Mouse (Mus musculus): ENCODE data around the gene Babam2. TPM values are rescaled to one million over a fixed set of nuclear protein-coding genes. Genes with fewer than 3 reads are reported as not detected.

The Babam2 gene
- polyA plus RNA-seq, 1 experiment from 2014 or later = 45.9 TPM

GRCm38 (mm10) chr5:31907959-31908358, 210.5 kb downstream of the Babam2 start:
- Histone ChIP-seq H3K9ac (ENCODE audit: low read length) (no peak overlapping the region), H3K4me3 (ENCODE audit: low read depth, low read length) (no peak overlapping the region), H3K4me2 (no peak overlapping the region), H3K4me1 (ENCODE audit: control insufficient read depth, insufficient read depth, low read length) (no peaks in the 10 kb centered on the region), H3K27me3 (ENCODE audit: control insufficient read depth, insufficient read depth, low read length) (no peaks in the 10 kb centered on the region), H3K36me3 (ENCODE audit: control insufficient read depth, insufficient read depth, low read length) (no peaks in the 10 kb centered on the region), H3K27ac (ENCODE audit: low read depth, low read length) (no peak overlapping the region), H3K9me3 (ENCODE audit: control insufficient read depth, low read length) (no peaks in the 10 kb centered on the region)
- ATAC-seq (ENCODE audit: low FRiP score) (no peak), DNase-seq (ENCODE audit: low spot score, missing footprints) (no peak)
- 91% methylated on average over 2 of the region's 2 CpGs for WGBS

- ATAC-seq (ENCODE audit: low FRiP score) = no peak
- no peaks in the 10 kb centered on the region for H3K27me3 ChIP-seq (ENCODE audit: control insufficient read depth, insufficient read depth, low read length)
- WGBS = 89% methylated on average over 2 of the region's 2 CpGs
- H3K9me3 ChIP-seq (ENCODE audit: control insufficient read depth, low read length) = no peaks in the 10 kb centered on the region
- H3K27ac ChIP-seq (ENCODE audit: low read depth, low read length) = no peak overlapping the region
- no peaks in the 10 kb centered on the region for H3K36me3 ChIP-seq (ENCODE audit: control insufficient read depth, insufficient read depth, low read length)
- no peak for DNase-seq (ENCODE audit: low spot score, missing footprints)
- H3K4me2 ChIP-seq = no peak overlapping the region
- no peaks in the 10 kb centered on the region for H3K4me1 ChIP-seq (ENCODE audit: control insufficient read depth, insufficient read depth, low read length)
- no peak overlapping the region for H3K9ac ChIP-seq (ENCODE audit: low read length)
- H3K4me3 ChIP-seq (ENCODE audit: low read depth, low read length) = no peak overlapping the region
These were observed 211.3 kb downstream of the Babam2 start for GRCm38 (mm10) chr5:31908818-31909217.

DNA sequence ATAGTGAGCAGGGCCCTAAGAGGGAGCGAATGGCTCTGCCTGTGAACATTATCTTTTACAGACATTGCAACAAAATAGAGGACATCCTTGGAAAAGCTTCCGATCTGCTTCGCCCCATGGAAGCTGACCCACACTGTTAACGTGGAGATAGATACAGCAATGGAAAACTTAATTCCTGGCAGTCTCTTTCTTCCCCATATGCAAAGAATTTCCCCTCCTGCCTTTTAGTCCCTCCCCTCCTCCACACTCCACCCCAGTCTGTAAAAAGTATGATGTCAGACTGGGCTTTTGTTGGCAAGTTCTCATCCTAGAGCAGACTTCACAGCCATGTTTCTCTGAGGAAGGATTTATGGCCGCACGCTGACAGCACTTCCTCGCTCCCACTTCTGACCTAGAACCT, 218.8 kb downstream of the Babam2 start:
- H3K27me3 ChIP-seq (ENCODE audit: control insufficient read depth, insufficient read depth, low read length) = no peaks in the 10 kb centered on the region
- no peak overlapping the region for H3K9ac ChIP-seq (ENCODE audit: low read length)
- no peaks in the 10 kb centered on the region for H3K9me3 ChIP-seq (ENCODE audit: control insufficient read depth, low read length)
- WGBS = 89% methylated on average over 7 of the region's 7 CpGs
- no peak overlapping the region for H3K4me2 ChIP-seq
- H3K36me3 ChIP-seq (ENCODE audit: control insufficient read depth, insufficient read depth, low read length) = no peaks in the 10 kb centered on the region
- DNase-seq (ENCODE audit: low spot score, missing footprints) = peak; percentile 64
- H3K4me3 ChIP-seq (ENCODE audit: low read depth, low read length) = no peak overlapping the region
- no peaks in the 10 kb centered on the region for H3K4me1 ChIP-seq (ENCODE audit: control insufficient read depth, insufficient read depth, low read length)
- ATAC-seq (ENCODE audit: low FRiP score) = no peak
- no peak overlapping the region for H3K27ac ChIP-seq (ENCODE audit: low read depth, low read length)

GRCm38 (mm10) chr5:31918566-31918965, 221.1 kb downstream of the Babam2 start:
- Histone ChIP-seq H3K4me1 (ENCODE audit: control insufficient read depth, insufficient read depth, low read length) (no peaks in the 10 kb centered on the region), H3K4me2 (no peak overlapping the region), H3K4me3 (ENCODE audit: low read depth, low read length) (no peak overlapping the region), H3K27me3 (ENCODE audit: control insufficient read depth, insufficient read depth, low read length) (no peaks in the 10 kb centered on the region), H3K9ac (ENCODE audit: low read length) (no peak overlapping the region), H3K27ac (ENCODE audit: low read depth, low read length) (no peak overlapping the region), H3K9me3 (ENCODE audit: control insufficient read depth, low read length) (no peaks in the 10 kb centered on the region), H3K36me3 (ENCODE audit: control insufficient read depth, insufficient read depth, low read length) (no peaks in the 10 kb centered on the region)
- 91% methylated on average over 4 of the region's 4 CpGs for WGBS
- no peak for ATAC-seq (ENCODE audit: low FRiP score)
- no peak for DNase-seq (ENCODE audit: low spot score, missing footprints)

GRCm38 (mm10) chr5:31920129-31920528, 222.6 kb downstream of the Babam2 start:
- no peaks in the 10 kb centered on the region for H3K36me3 ChIP-seq (ENCODE audit: control insufficient read depth, insufficient read depth, low read length)
- no peak overlapping the region for H3K4me3 ChIP-seq (ENCODE audit: low read depth, low read length)
- no peaks in the 10 kb centered on the region for H3K27me3 ChIP-seq (ENCODE audit: control insufficient read depth, insufficient read depth, low read length)
- H3K4me2 ChIP-seq = no peak overlapping the region
- H3K9me3 ChIP-seq (ENCODE audit: control insufficient read depth, low read length) = no peaks in the 10 kb centered on the region
- H3K4me1 ChIP-seq (ENCODE audit: control insufficient read depth, insufficient read depth, low read length) = no peaks in the 10 kb centered on the region
- ATAC-seq (ENCODE audit: low FRiP score) (no peak), DNase-seq (ENCODE audit: low spot score, missing footprints) (peak; percentile 80)
- no peak overlapping the region for H3K27ac ChIP-seq (ENCODE audit: low read depth, low read length)
- no peak overlapping the region for H3K9ac ChIP-seq (ENCODE audit: low read length)

GRCm38 (mm10) chr5:31920890-31921289, 223.4 kb downstream of the Babam2 start:
- Histone ChIP-seq H3K27me3 (ENCODE audit: control insufficient read depth, insufficient read depth, low read length) (no peaks in the 10 kb centered on the region), H3K36me3 (ENCODE audit: control insufficient read depth, insufficient read depth, low read length) (no peaks in the 10 kb centered on the region), H3K27ac (ENCODE audit: low read depth, low read length) (no peak overlapping the region), H3K4me3 (ENCODE audit: low read depth, low read length) (no peak overlapping the region), H3K4me1 (ENCODE audit: control insufficient read depth, insufficient read depth, low read length) (no peaks in the 10 kb centered on the region), H3K9ac (ENCODE audit: low read length) (no peak overlapping the region), H3K4me2 (no peak overlapping the region), H3K9me3 (ENCODE audit: control insufficient read depth, low read length) (no peaks in the 10 kb centered on the region)
- peak; percentile 49 for DNase-seq (ENCODE audit: low spot score, missing footprints)
- no peak for ATAC-seq (ENCODE audit: low FRiP score)
- WGBS = 79% methylated on average over 1 of the region's 1 CpGs

DNA sequence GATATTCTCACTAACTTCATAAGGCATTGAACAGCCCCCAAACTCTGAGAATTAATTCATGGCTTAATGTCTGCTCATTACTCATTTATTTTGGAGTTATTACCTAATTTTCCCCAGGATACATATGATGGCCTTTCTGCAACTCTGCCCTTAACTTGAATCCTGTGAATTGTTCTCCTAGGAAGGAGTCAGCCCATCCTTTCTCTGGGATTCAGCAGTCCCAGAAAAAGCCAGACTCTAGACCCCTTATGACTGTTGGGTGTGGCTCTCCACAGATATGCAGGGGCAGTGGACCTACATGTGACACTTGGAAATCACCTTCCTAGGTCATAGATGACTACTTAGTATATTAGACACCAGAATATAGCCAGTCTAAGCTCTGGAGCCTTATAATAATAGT, 226.6 kb downstream of the Babam2 start:
- Histone ChIP-seq H3K27me3 (ENCODE audit: control insufficient read depth, insufficient read depth, low read length) (no peaks in the 10 kb centered on the region), H3K4me1 (ENCODE audit: control insufficient read depth, insufficient read depth, low read length) (no peaks in the 10 kb centered on the region), H3K9me3 (ENCODE audit: control insufficient read depth, low read length) (peaks cover 2% of the 10 kb centered on the region; the same call in 1 of the 2 replicates), H3K27ac (ENCODE audit: low read depth, low read length) (no peak overlapping the region), H3K36me3 (ENCODE audit: control insufficient read depth, insufficient read depth, low read length) (no peaks in the 10 kb centered on the region), H3K9ac (ENCODE audit: low read length) (no peak overlapping the region), H3K4me3 (ENCODE audit: low read depth, low read length) (no peak overlapping the region), H3K4me2 (no peak overlapping the region)
- DNase-seq (ENCODE audit: low spot score, missing footprints) = peak; percentile 73
- no peak for ATAC-seq (ENCODE audit: low FRiP score)

DNA sequence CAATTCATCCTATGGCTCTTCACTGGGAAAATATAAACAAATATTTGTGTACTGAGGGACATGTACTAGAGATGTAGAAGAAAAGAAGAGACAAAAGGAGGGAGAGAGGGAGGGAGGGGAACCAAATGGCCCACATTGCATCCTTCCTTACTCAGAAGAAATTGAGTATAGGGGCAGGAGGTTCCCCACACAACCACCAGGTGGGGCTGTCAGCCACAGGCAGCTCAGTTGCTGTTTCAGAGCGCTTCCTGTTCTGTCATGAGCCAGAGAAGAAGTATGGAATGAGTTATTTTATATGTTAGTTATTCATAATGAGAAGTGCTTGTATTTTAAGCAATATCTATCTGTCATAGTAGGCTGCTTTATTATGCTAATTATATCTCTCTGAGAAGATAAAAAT, 229.1 kb downstream of the Babam2 start:
- Histone ChIP-seq H3K4me2 (no peak overlapping the region), H3K9ac (ENCODE audit: low read length) (no peak overlapping the region), H3K4me3 (ENCODE audit: low read depth, low read length) (no peak overlapping the region), H3K36me3 (ENCODE audit: control insufficient read depth, insufficient read depth, low read length) (no peaks in the 10 kb centered on the region), H3K27ac (ENCODE audit: low read depth, low read length) (no peak overlapping the region), H3K9me3 (ENCODE audit: control insufficient read depth, low read length) (peaks cover 2% of the 10 kb centered on the region; the same call in 1 of the 2 replicates), H3K4me1 (ENCODE audit: control insufficient read depth, insufficient read depth, low read length) (no peaks in the 10 kb centered on the region), H3K27me3 (ENCODE audit: control insufficient read depth, insufficient read depth, low read length) (no peaks in the 10 kb centered on the region)
- 83% methylated on average over 1 of the region's 1 CpGs for WGBS
- DNase-seq (ENCODE audit: low spot score, missing footprints) (peak; percentile 86), ATAC-seq (ENCODE audit: low FRiP score) (no peak)

DNA sequence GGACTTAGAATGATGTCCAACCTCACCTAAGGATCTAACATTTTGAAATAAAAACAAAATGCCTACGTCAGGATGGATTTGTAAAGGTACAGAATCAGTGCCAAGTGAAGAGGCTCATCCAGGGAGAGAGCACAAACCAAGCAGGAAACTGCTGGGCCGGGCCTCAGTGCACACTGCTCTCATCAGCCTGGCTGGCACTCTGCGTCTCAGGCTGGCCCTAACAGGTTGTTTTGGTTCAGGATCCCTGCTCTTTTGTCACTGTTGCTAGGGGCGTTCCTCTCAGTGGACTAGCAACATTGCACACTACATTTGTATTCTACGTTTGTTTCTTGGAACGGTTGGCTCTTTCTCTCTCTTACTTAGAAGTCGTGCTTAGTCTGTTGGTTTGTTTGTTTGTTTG, 231.5 kb downstream of the Babam2 start:
- Histone ChIP-seq H3K4me3 (ENCODE audit: low read depth, low read length) (no peak overlapping the region), H3K36me3 (ENCODE audit: control insufficient read depth, insufficient read depth, low read length) (no peaks in the 10 kb centered on the region), H3K4me2 (no peak overlapping the region), H3K27ac (ENCODE audit: low read depth, low read length) (no peak overlapping the region), H3K9ac (ENCODE audit: low read length) (no peak overlapping the region), H3K9me3 (ENCODE audit: control insufficient read depth, low read length) (peaks cover 2% of the 10 kb centered on the region; the same call in 1 of the 2 replicates), H3K27me3 (ENCODE audit: control insufficient read depth, insufficient read depth, low read length) (no peaks in the 10 kb centered on the region), H3K4me1 (ENCODE audit: control insufficient read depth, insufficient read depth, low read length) (no peaks in the 10 kb centered on the region)
- no peak for DNase-seq (ENCODE audit: low spot score, missing footprints)
- no peak for ATAC-seq (ENCODE audit: low FRiP score)
- WGBS = 55% methylated on average over 7 of the region's 7 CpGs

- ATAC-seq (ENCODE audit: low FRiP score) = no peak
- WGBS = 82% methylated on average over 8 of the region's 8 CpGs
- Histone ChIP-seq H3K9me3 (ENCODE audit: control insufficient read depth, low read length) (peaks cover 2% of the 10 kb centered on the region; the same call in 1 of the 2 replicates), H3K4me2 (no peak overlapping the region), H3K36me3 (ENCODE audit: control insufficient read depth, insufficient read depth, low read length) (no peaks in the 10 kb centered on the region), H3K9ac (ENCODE audit: low read length) (no peak overlapping the region), H3K27me3 (ENCODE audit: control insufficient read depth, insufficient read depth, low read length) (no peaks in the 10 kb centered on the region), H3K4me3 (ENCODE audit: low read depth, low read length) (no peak overlapping the region), H3K4me1 (ENCODE audit: control insufficient read depth, insufficient read depth, low read length) (no peaks in the 10 kb centered on the region), H3K27ac (ENCODE audit: low read depth, low read length) (no peak overlapping the region)
- no peak for DNase-seq (ENCODE audit: low spot score, missing footprints)
These were observed 233.7 kb downstream of the Babam2 start for GRCm38 (mm10) chr5:31931127-31931625.

Measured in midbrain, embryonic 11.5 days (tissue).